In the genomic region with DNA sequence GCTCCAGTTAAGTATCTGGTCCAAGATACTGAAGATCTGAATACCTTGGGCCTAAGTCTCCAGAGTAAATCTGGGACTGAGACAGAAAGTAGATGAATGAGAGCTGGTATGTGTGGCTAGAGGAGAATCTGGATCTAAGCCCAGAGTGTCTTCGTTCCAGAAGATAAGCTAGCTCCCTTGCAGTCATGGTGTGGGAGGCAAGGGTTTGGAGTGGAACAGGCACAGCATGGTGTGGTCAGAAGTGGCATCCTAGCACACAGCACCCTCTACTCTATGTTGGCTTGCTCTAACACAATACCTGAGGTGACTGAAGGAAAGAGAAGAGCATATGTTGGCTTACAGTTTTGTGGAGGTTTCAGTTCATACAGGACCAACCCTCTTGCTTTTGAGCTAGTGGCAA, we compare ENCODE assay signal across 14 mouse cellular contexts.
A peak's percentile ranks its signal among the peaks of the same experiment; 100 is the strongest.
DNase-seq lines count a peak whose midpoint lies in the region; ATAC-seq and TF ChIP-seq lines count a peak whose summit lies in the region.
"Had no signal": no experiment of that assay in that cellular context is flagged by ENCODE, and none has a peak within 500 bp of the region (broad histone marks: within the 10 kb centered on the region; RNA-seq: fewer than 3 reads in every experiment).

No protein-coding gene starts in this region.

- no peak overlapping the region for H3K4me3 ChIP-seq in lung, embryonic 14.5 days (ENCODE audit: low read depth, low read length)
- no peak overlapping the region for H3K4me3 ChIP-seq in heart, adult 2 months
- H3K4me3 ChIP-seq in forebrain, embryonic 15.5 days: no peak overlapping the region
- H3K4me3 ChIP-seq: megakaryocyte, embryonic 14.5 days had no signal

- 0 out of 2 replicates have a peak, but pooled peaks have one; percentile 32 for TF ChIP-seq EP300 in heart, adult 2 months (IDR thresholded peaks at IDR 0.05; ENCODE audit: insufficient read depth, low read depth, low read length)

- peak overlapping the region; percentile 9; the same call in 1 of the 2 replicates for H3K27ac ChIP-seq in lung, embryonic 14.5 days (ENCODE audit: low read depth)
- H3K27ac ChIP-seq in heart, adult 2 months: no peak overlapping the region
- H3K27ac ChIP-seq in forebrain, embryonic 15.5 days (replicated peaks): no peak overlapping the region
- H3K27ac ChIP-seq: kidney, postnatal 0 days had no signal

- intact Hi-C loops in heart, adult 2 months (cut with DNase I): no loop called here
- intact Hi-C loops in heart, postnatal 36 days (cut with DNase I): loop anchor here (10.0 kb wide), 1 partner anchor 390 kb away; a partner anchor contains a TSS

- H3K9me3 ChIP-seq in lung, embryonic 14.5 days (ENCODE audit: low read depth, low read length): no peaks in the 10 kb centered on the region
- H3K9me3 ChIP-seq in forebrain, embryonic 15.5 days: no peaks in the 10 kb centered on the region

- no peak overlapping the region for H3K9ac ChIP-seq in lung, embryonic 14.5 days
- H3K9ac ChIP-seq in heart, adult 2 months (ENCODE audit: low read depth, low read length): no peak overlapping the region
- H3K9ac ChIP-seq in forebrain, embryonic 15.5 days (replicated peaks): no peak overlapping the region

- WGBS in lung, embryonic 14.5 days: 22% methylated on average over 1 of the region's 1 CpGs
- 16% methylated on average over 1 of the region's 1 CpGs for WGBS in heart, adult 2 months
- WGBS in forebrain, embryonic 15.5 days: 77% methylated on average over 1 of the region's 1 CpGs

- DNase-seq in lung, embryonic 14.5 days: peak; percentile 72
- DNase-seq in lung, postnatal 10 days: no peak
- DNase-seq in NIH3T3 (ENCODE audit: low read depth): peak; percentile 53
- peak in 1 of 2 experiments; percentile 46 for DNase-seq in heart, adult 2 months
- DNase-seq in heart, postnatal 36 days: peak; percentile 20 to 33
- no peak for DNase-seq in cerebellum, adult 9-11 months
- DNase-seq: adrenal gland, postnatal 36 days; layer of hippocampus, postnatal 36 days; liver had no signal

- no peak overlapping the region for H3K4me2 ChIP-seq in lung, embryonic 14.5 days
- no peak overlapping the region for H3K4me2 ChIP-seq in forebrain, embryonic 15.5 days (replicated peaks)

- ATAC-seq in lung, embryonic 14.5 days (ENCODE audit: insufficient read depth): peak; percentile 58; the same call in 1 of the 2 replicates
- ATAC-seq in forebrain, embryonic 15.5 days (replicated peaks): no peak
- ATAC-seq: forebrain, embryonic 14.5 days; inflammation-experienced regulatory T-cells, adult 6 months had no signal

- TF ChIP-seq POLR2A in heart, adult 2 months (IDR thresholded peaks at IDR 0.05; ENCODE audit: insufficient read depth, low read depth, low read length): no peak

- TF ChIP-seq CTCF in lung, embryonic 14.5 days (IDR thresholded peaks at IDR 0.05; ENCODE audit: low read depth): no peak
- no peak for TF ChIP-seq CTCF in heart, adult 2 months (IDR thresholded peaks at IDR 0.05)

- no peaks in the 10 kb centered on the region for H3K27me3 ChIP-seq in lung, embryonic 14.5 days (ENCODE audit: insufficient read depth, low read length)
- no peaks in the 10 kb centered on the region for H3K27me3 ChIP-seq in heart, adult 2 months (ENCODE audit: control insufficient read depth, insufficient read depth, low read length)
- no peaks in the 10 kb centered on the region for H3K27me3 ChIP-seq in forebrain, embryonic 15.5 days
- H3K27me3 ChIP-seq: megakaryocyte, embryonic 14.5 days had no signal

- H3K36me3 ChIP-seq in lung, embryonic 14.5 days (ENCODE audit: insufficient read depth): peaks cover 19% of the 10 kb centered on the region; the same call in 1 of the 2 replicates
- H3K36me3 ChIP-seq in heart, adult 2 months (ENCODE audit: control insufficient read depth, insufficient read depth, low read length): no peaks in the 10 kb centered on the region
- H3K36me3 ChIP-seq in forebrain, embryonic 15.5 days: peaks cover 15% of the 10 kb centered on the region; the same call in 1 of the 2 replicates

- no peaks in the 10 kb centered on the region; the same call in 1 of the 2 replicates for H3K4me1 ChIP-seq in lung, embryonic 14.5 days (ENCODE audit: insufficient read depth)
- peaks cover 11% of the 10 kb centered on the region for H3K4me1 ChIP-seq in heart, adult 2 months (ENCODE audit: control insufficient read depth, insufficient read depth, low read length)
- H3K4me1 ChIP-seq in forebrain, embryonic 15.5 days: no peaks in the 10 kb centered on the region
- H3K4me1 ChIP-seq: megakaryocyte, embryonic 14.5 days had no signal

- H3K79me2 ChIP-seq in heart, adult 2 months (replicated peaks; ENCODE audit: control insufficient read depth, insufficient read depth, low read length): no peaks in the 10 kb centered on the region

Comparison
In these comparisons a context has a peak if more than half of its experiments do, and no peak if none do; other contexts are left out.
1. DNase-seq: peak in lung, embryonic 14.5 days (single experiment), NIH3T3 (single experiment) and heart, postnatal 36 days (2 of 2); none in lung, postnatal 10 days (single experiment) and cerebellum, adult 9-11 months (single experiment).